Mouse (Mus musculus) thymus, adult 2 months (tissue): ENCODE results near the gene Stox2. TPM values are rescaled to one million over a fixed set of nuclear protein-coding genes. Genes with fewer than 3 reads are reported as not detected.
"Not testable (repeated sequence)": the region's sequence is repeated elsewhere in the genome, so short reads cannot be mapped to it uniquely, and the experiment has no call there.

ENCODE experiments used
- DNase-seq: peaks from one replicate; pipeline ENCODE4 v3.0.0; 2021
- H3K27ac ChIP-seq: fragments of 200-500 bp; 2 replicates; pipeline ENCODE4 v1.5.1; 2012; ENCODE audit warnings: low read length, control low read depth; ENCODE audit not compliant: control insufficient read depth, insufficient read depth
- H3K27me3 ChIP-seq: fragments of 200-500 bp; 2 replicates; pipeline ENCODE4 v1.6.1; 2012; ENCODE audit warnings: mild to moderate bottlenecking, low read length, moderate library complexity, mixed read lengths; ENCODE audit not compliant: control insufficient read depth, insufficient read depth
- H3K36me3 ChIP-seq: fragments of 200-500 bp; 2 replicates; pipeline ENCODE4 v1.6.1; 2012; ENCODE audit warnings: mild to moderate bottlenecking, low read length, moderate library complexity; ENCODE audit not compliant: control insufficient read depth, insufficient read depth
- H3K4me1 ChIP-seq: fragments of 200-500 bp; replicated peaks from 2 replicates; pipeline ENCODE4 v1.6.1; 2012; ENCODE audit warnings: low read length; ENCODE audit not compliant: control insufficient read depth, insufficient read depth
- H3K4me3 ChIP-seq: fragments of 200-500 bp; 2 replicates; pipeline ENCODE4 v1.5.1; 2012; ENCODE audit warnings: mild to moderate bottlenecking, low read length, control low read depth, moderate library complexity; ENCODE audit not compliant: control insufficient read depth, insufficient read depth
- CTCF ChIP-seq: fragments of 200-500 bp; IDR thresholded peaks from 2 replicates; pipeline ENCODE4 v1.5.1; 2012; ENCODE audit warnings: mild to moderate bottlenecking, control low read depth, low read length, moderate library complexity, borderline replicate concordance; ENCODE audit not compliant: control insufficient read depth, poor library complexity, insufficient read depth; ENCODE audit errors: extremely low read depth
- POLR2A ChIP-seq: fragments of 200-500 bp; IDR thresholded peaks from 2 replicates; pipeline ENCODE4 v1.6.1; 2012; ENCODE audit warnings: mild to moderate bottlenecking, low read length, control low read depth, moderate library complexity; ENCODE audit not compliant: control insufficient read depth, poor library complexity, insufficient read depth; ENCODE audit errors: extremely low read depth
- WGBS: fragments of 180-500 bp; shearing (Covaris S2); methylation state at CpG from one replicate; pipeline ENCODE4 v1.1.7; 2018; 5-methylcytosine and 5-hydroxymethylcytosine counted together
- polyA plus RNA-seq: library from polyadenylated mRNA; depleted of rRNA; stranded (reverse); fragments of >200 nt; gene quantifications from 2 replicates; pipeline ENCODE4 v1.2.3, GENCODE M21; 2012

Stox2 gene
- polyA plus RNA-seq, 1 experiment: 1.1 TPM

- no peak for DNase-seq
- Histone ChIP-seq H3K36me3 (no peaks in the 10 kb centered on the region), H3K4me1 (no peaks in the 10 kb centered on the region), H3K4me3 (no peak overlapping the region), H3K27ac (no peak overlapping the region), H3K27me3 (no peaks in the 10 kb centered on the region)
- 95% methylated on average over 7 of the region's 7 CpGs for WGBS
- TF ChIP-seq CTCF: no peak
- TF ChIP-seq POLR2A: no peak
Measured at GRCm38 (mm10) chr8:47480039-47480438, 33.9 kb upstream of the Stox2 start.

- TF ChIP-seq POLR2A (no peak), CTCF (no peak)
- Histone ChIP-seq H3K27me3 (no peaks in the 10 kb centered on the region), H3K4me1 (no peaks in the 10 kb centered on the region), H3K27ac (no peak overlapping the region), H3K4me3 (no peak overlapping the region), H3K36me3 (no peaks in the 10 kb centered on the region)
- 66% methylated on average over 10 of the region's 10 CpGs for WGBS
- DNase-seq: no peak
Measured at GRCm38 (mm10) chr8:47461650-47462049, 15.5 kb upstream of the Stox2 start.

- TF ChIP-seq POLR2A: no peak
- 90% methylated on average over 6 of the region's 6 CpGs for WGBS
- no peak for DNase-seq
- Histone ChIP-seq H3K27ac (no peak overlapping the region), H3K27me3 (no peaks in the 10 kb centered on the region), H3K4me1 (no peaks in the 10 kb centered on the region), H3K4me3 (no peak overlapping the region), H3K36me3 (no peaks in the 10 kb centered on the region)
Measured at GRCm38 (mm10) chr8:47459216-47459749, 13.1 kb upstream of the Stox2 start.

GRCm38 (mm10) chr8:47458591-47458990 is 12.4 kb upstream of the Stox2 start:
- no peaks in the 10 kb centered on the region for H3K27me3 ChIP-seq
- H3K4me1 ChIP-seq: no peaks in the 10 kb centered on the region
- no peak overlapping the region for H3K4me3 ChIP-seq
- TF ChIP-seq POLR2A (no peak), CTCF (no peak)
- 95% methylated on average over 10 of the region's 10 CpGs for WGBS
- no peak overlapping the region for H3K27ac ChIP-seq
- no peak for DNase-seq
- H3K36me3 ChIP-seq: no peaks in the 10 kb centered on the region

- H3K4me3 ChIP-seq, H3K36me3 ChIP-seq, H3K27ac ChIP-seq, H3K4me1 ChIP-seq, H3K27me3 ChIP-seq, DNase-seq: not testable (repeated sequence)
- WGBS: 99% methylated on average over 2 of the region's 2 CpGs
Measured at GRCm38 (mm10) chr8:47449211-47449610, 3.0 kb upstream of the Stox2 start.

- no peaks in the 10 kb centered on the region for H3K4me1 ChIP-seq
- DNase-seq: no peak
- TF ChIP-seq POLR2A: no peak
- TF ChIP-seq CTCF: no peak
- H3K27ac ChIP-seq: no peak overlapping the region
- H3K36me3 ChIP-seq: no peaks in the 10 kb centered on the region
- WGBS: 89% methylated on average over 12 of the region's 12 CpGs
- H3K27me3 ChIP-seq: no peaks in the 10 kb centered on the region
- H3K4me3 ChIP-seq: no peak overlapping the region
Measured at GRCm38 (mm10) chr8:47439271-47439670, 6.9 kb downstream of the Stox2 start.

GRCm38 (mm10) chr8:47437976-47438375 is 8.2 kb downstream of the Stox2 start:
- Histone ChIP-seq H3K4me1 (no peaks in the 10 kb centered on the region), H3K27ac (no peak overlapping the region), H3K36me3 (no peaks in the 10 kb centered on the region), H3K4me3 (no peak overlapping the region), H3K27me3 (no peaks in the 10 kb centered on the region)
- no peak for DNase-seq
- no peak for TF ChIP-seq CTCF
- TF ChIP-seq POLR2A: no peak
- WGBS: 95% methylated on average over 6 of the region's 6 CpGs
